Mouse (Mus musculus): ENCODE measurements around the gene 6430548M08Rik. TPM values are rescaled to one million over a fixed set of nuclear protein-coding genes. Genes with fewer than 3 reads are reported as not detected.

The 6430548M08Rik gene
- polyA plus RNA-seq, 1 experiment from 2014 or later, result 4.7 TPM

DNA sequence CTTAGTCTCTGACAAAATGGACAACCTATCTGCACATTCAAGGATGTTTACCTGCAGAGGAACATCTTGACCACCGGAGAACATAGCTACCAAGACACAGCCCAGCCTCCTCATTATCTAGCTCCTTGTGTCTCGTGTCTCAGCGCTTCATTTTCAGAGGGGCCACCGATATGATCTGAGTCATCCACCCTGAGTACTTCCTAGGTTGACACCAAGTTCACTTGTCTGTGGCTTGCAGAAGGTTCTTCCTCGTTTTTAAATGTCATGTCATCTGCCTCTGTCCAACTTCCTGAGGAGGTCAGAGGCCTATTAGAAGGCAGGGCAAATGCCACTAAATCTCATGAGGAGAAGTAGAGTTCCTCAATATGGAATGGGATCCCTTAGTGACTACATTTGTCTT lies 1.4 kb upstream of the 6430548M08Rik start:
- peaks cover 10% of the 10 kb centered on the region for H3K4me1 ChIP-seq (replicated peaks; ENCODE audit: control insufficient read depth, insufficient read depth, low read length)
- no peaks in the 10 kb centered on the region for H3K36me3 ChIP-seq (ENCODE audit: control insufficient read depth, insufficient read depth, low read length)
- no peak overlapping the region for H3K4me2 ChIP-seq (ENCODE audit: low read length)
- H3K27ac ChIP-seq (ENCODE audit: low read depth), result 0 out of 2 replicates have a peak overlapping the region, but pooled peaks have one; percentile 72
- no peaks in the 10 kb centered on the region for H3K9me3 ChIP-seq (ENCODE audit: control insufficient read depth, low read length)
- no peak overlapping the region; the same call in 1 of the 2 replicates for H3K9ac ChIP-seq (ENCODE audit: low read length)
- WGBS, result 80% methylated on average over 5 of the region's 5 CpGs
- no peak for ATAC-seq (replicated peaks; ENCODE audit: low FRiP score, low TSS enrichment, low read depth)
- peaks cover 24% of the 10 kb centered on the region for H3K27me3 ChIP-seq (replicated peaks; ENCODE audit: control insufficient read depth, insufficient read depth, low read length)
- no peak for DNase-seq (ENCODE audit: low spot score)
- no peak overlapping the region for H3K4me3 ChIP-seq (ENCODE audit: low read depth, low read length)

DNA sequence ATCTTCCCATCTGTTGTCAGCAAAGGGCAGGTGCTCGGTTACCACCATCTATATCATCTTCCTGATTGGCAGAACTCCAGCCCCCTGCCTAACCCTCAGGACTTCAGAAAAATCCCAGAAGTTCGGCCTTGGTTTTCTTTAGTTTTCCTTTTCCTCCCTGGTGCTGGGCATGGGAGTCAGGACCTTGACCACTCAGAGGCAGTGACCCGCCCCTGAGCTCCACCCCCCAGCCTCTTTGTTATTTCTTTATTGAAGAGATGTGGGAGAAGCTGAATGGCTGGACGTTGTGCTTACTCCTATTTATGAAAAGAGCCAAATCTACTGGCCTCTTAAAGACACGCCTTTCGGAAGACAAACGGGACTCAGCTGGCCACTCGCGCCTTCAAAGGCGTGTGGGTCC lies 646 bp upstream of the 6430548M08Rik start:
- under 1% methylated on average over 10 of the region's 10 CpGs for WGBS
- DNase-seq (ENCODE audit: low spot score) (no peak), ATAC-seq (replicated peaks; ENCODE audit: low FRiP score, low TSS enrichment, low read depth) (peak; percentile 14)
- no peaks in the 10 kb centered on the region for H3K36me3 ChIP-seq (ENCODE audit: control insufficient read depth, insufficient read depth, low read length)
- peak overlapping the region; percentile 31 for H3K9ac ChIP-seq (ENCODE audit: low read length)
- peak overlapping the region; percentile 66 for H3K4me3 ChIP-seq (ENCODE audit: low read depth, low read length)
- no peaks in the 10 kb centered on the region for H3K9me3 ChIP-seq (ENCODE audit: control insufficient read depth, low read length)
- H3K4me2 ChIP-seq (ENCODE audit: low read length), result peak overlapping the region; percentile 91
- peak overlapping the region; percentile 72 for H3K27ac ChIP-seq (ENCODE audit: low read depth)
- H3K4me1 ChIP-seq (replicated peaks; ENCODE audit: control insufficient read depth, insufficient read depth, low read length), result peaks cover 10% of the 10 kb centered on the region
- peaks cover 24% of the 10 kb centered on the region for H3K27me3 ChIP-seq (replicated peaks; ENCODE audit: control insufficient read depth, insufficient read depth, low read length)

DNA sequence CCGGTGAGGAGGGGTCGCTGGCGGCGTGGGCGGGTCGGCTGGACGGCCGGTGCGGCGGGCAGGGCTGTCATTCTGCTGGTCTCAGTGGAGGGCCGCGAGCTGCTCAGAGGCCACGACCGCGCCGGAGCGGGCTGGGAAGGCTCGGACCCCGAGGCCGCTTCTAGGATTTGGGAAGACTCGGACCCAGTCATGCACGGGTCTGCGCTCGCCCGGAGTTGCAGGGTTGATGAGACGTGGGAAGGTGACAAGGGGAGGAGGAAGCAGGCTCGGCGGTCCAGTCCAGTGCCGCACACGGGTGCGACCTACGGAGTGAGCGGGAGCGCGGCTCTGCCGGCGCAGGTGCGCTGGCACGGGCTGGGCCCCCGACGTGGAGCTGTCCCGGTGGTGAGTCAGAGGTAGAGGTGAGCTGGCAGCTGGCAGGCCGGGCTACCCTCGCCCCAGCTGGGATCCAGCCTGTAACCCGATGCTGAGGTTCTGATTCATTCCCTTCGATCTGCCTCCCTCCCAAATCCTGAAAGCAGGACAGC lies 426 bp downstream of the 6430548M08Rik start:
- H3K9ac ChIP-seq (ENCODE audit: low read length), result peak overlapping the region; percentile 58
- DNase-seq (ENCODE audit: low spot score), result no peak
- peaks cover 17% of the 10 kb centered on the region for H3K4me1 ChIP-seq (replicated peaks; ENCODE audit: control insufficient read depth, insufficient read depth, low read length)
- H3K4me2 ChIP-seq (ENCODE audit: low read length), result peak overlapping the region; percentile 91
- no peaks in the 10 kb centered on the region for H3K9me3 ChIP-seq (ENCODE audit: control insufficient read depth, low read length)
- 2% methylated on average over 46 of the region's 46 CpGs for WGBS
- ATAC-seq (replicated peaks; ENCODE audit: low FRiP score, low TSS enrichment, low read depth), result peak; percentile 69
- no peaks in the 10 kb centered on the region for H3K36me3 ChIP-seq (ENCODE audit: control insufficient read depth, insufficient read depth, low read length)
- peak overlapping the region; percentile 66 for H3K4me3 ChIP-seq (ENCODE audit: low read depth, low read length)
- peaks cover 24% of the 10 kb centered on the region for H3K27me3 ChIP-seq (replicated peaks; ENCODE audit: control insufficient read depth, insufficient read depth, low read length)
- H3K27ac ChIP-seq (ENCODE audit: low read depth), result no peak overlapping the region

DNA sequence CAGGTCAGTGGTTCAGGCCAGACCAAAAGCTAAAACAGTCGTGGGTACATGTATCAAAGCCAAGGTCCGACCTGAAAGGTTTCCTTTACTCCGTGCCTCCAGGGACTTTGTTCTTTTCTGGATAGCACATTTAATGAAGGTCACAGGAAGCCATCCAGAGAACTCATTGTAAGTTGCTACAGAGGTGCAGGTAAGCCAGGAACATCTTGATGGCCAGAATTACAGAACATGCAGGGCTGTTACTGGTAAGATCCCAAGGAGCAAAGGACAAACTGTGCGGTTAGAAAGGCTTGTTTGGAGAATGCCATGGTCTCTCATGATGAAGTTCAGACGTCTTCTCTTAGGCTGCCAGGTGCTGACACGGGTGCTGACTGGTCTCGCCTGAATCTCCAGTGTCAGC lies 2.6 kb downstream of the 6430548M08Rik start:
- peaks cover 21% of the 10 kb centered on the region for H3K4me1 ChIP-seq (replicated peaks; ENCODE audit: control insufficient read depth, insufficient read depth, low read length)
- ATAC-seq (replicated peaks; ENCODE audit: low FRiP score, low TSS enrichment, low read depth), result no peak
- peaks cover 24% of the 10 kb centered on the region for H3K27me3 ChIP-seq (replicated peaks; ENCODE audit: control insufficient read depth, insufficient read depth, low read length)
- no peak overlapping the region for H3K9ac ChIP-seq (ENCODE audit: low read length)
- no peak overlapping the region for H3K27ac ChIP-seq (ENCODE audit: low read depth)
- H3K4me3 ChIP-seq (ENCODE audit: low read depth, low read length), result no peak overlapping the region
- H3K4me2 ChIP-seq (ENCODE audit: low read length), result no peak overlapping the region
- WGBS, result 79% methylated on average over 7 of the region's 7 CpGs
- H3K9me3 ChIP-seq (ENCODE audit: control insufficient read depth, low read length), result no peaks in the 10 kb centered on the region
- H3K36me3 ChIP-seq (ENCODE audit: control insufficient read depth, insufficient read depth, low read length), result no peaks in the 10 kb centered on the region
- no peak for DNase-seq (ENCODE audit: low spot score)

DNA sequence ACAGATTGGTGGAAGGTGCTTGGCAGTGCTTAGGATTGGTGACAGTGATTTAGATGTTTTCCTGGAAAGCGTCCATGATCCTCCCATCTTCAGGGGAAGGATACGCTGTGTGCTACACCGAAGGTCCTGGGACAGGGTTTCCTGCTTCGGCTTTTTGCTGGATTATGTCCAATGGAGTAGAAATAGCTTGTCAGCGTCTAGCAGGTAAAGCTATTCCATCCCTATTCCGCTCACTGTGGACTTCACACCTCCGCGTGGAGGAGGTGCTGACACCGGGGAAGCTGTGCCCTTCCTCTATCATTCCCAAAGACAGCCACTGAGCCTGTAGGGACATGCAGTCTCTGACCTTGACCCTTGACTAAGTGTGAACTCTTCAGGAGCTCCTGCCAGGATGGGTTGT lies 4.2 kb downstream of the 6430548M08Rik start:
- H3K4me3 ChIP-seq (ENCODE audit: low read depth, low read length), result no peak overlapping the region
- WGBS, result 79% methylated on average over 9 of the region's 9 CpGs
- H3K9me3 ChIP-seq (ENCODE audit: control insufficient read depth, low read length), result no peaks in the 10 kb centered on the region
- peaks cover 16% of the 10 kb centered on the region for H3K4me1 ChIP-seq (replicated peaks; ENCODE audit: control insufficient read depth, insufficient read depth, low read length)
- no peak overlapping the region for H3K27ac ChIP-seq (ENCODE audit: low read depth)
- no peak overlapping the region for H3K9ac ChIP-seq (ENCODE audit: low read length)
- ATAC-seq (replicated peaks; ENCODE audit: low FRiP score, low TSS enrichment, low read depth) (no peak), DNase-seq (ENCODE audit: low spot score) (no peak)
- H3K36me3 ChIP-seq (ENCODE audit: control insufficient read depth, insufficient read depth, low read length), result no peaks in the 10 kb centered on the region
- H3K4me2 ChIP-seq (ENCODE audit: low read length), result no peak overlapping the region
- H3K27me3 ChIP-seq (replicated peaks; ENCODE audit: control insufficient read depth, insufficient read depth, low read length), result peaks cover 24% of the 10 kb centered on the region

DNA sequence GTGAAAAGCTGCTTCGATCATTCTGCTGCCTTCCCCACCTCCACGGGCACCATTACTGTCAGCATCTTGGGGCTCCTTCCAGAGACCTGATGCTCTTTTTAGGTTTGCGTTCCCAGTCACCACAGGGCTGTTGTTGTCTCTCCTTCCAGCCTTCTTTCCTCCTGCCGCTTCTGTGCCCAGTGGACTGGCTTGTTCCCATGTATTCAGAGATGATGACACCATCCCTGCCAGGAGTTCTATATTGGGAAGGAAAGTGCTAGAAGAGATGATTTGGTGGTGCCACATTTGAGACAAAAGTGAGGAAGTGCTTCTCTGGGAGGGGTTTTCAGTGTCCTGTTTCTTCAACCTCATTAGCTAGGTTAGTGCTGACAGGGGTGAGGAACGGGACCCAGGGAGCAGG lies 4.9 kb downstream of the 6430548M08Rik start:
- Histone ChIP-seq H3K4me2 (ENCODE audit: low read length) (no peak overlapping the region), H3K9me3 (ENCODE audit: control insufficient read depth, low read length) (no peaks in the 10 kb centered on the region), H3K9ac (ENCODE audit: low read length) (no peak overlapping the region), H3K4me3 (ENCODE audit: low read depth, low read length) (no peak overlapping the region), H3K36me3 (ENCODE audit: control insufficient read depth, insufficient read depth, low read length) (no peaks in the 10 kb centered on the region), H3K27me3 (replicated peaks; ENCODE audit: control insufficient read depth, insufficient read depth, low read length) (peaks cover 24% of the 10 kb centered on the region), H3K27ac (ENCODE audit: low read depth) (no peak overlapping the region), H3K4me1 (replicated peaks; ENCODE audit: control insufficient read depth, insufficient read depth, low read length) (peaks cover 17% of the 10 kb centered on the region)
- 76% methylated on average over 5 of the region's 5 CpGs for WGBS
- DNase-seq (ENCODE audit: low spot score) (no peak), ATAC-seq (replicated peaks; ENCODE audit: low FRiP score, low TSS enrichment, low read depth) (no peak)

DNA sequence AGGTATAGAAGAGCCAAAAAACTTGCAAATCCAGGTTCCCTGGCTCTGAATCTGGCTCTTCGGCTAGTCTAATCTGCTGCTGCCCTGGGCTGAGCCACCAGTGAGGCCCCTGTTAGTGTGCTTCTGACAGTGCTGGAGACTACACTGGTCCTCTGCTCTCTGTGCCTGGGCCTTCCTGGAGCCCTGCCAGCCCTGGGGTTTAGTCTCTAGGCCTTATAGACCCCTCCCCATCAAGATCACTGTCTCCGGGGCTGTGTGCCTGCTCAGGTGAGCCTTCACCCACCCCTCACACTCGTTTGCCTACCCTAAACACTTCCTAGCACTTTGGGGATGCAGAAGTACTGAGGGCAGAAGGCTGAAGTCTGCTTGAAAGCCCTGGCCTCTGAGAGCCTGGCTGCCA lies 5.5 kb downstream of the 6430548M08Rik start:
- Histone ChIP-seq H3K9ac (ENCODE audit: low read length) (no peak overlapping the region), H3K36me3 (ENCODE audit: control insufficient read depth, insufficient read depth, low read length) (no peaks in the 10 kb centered on the region), H3K27me3 (replicated peaks; ENCODE audit: control insufficient read depth, insufficient read depth, low read length) (peaks cover 22% of the 10 kb centered on the region), H3K9me3 (ENCODE audit: control insufficient read depth, low read length) (no peaks in the 10 kb centered on the region), H3K4me1 (replicated peaks; ENCODE audit: control insufficient read depth, insufficient read depth, low read length) (peaks cover 22% of the 10 kb centered on the region), H3K4me3 (ENCODE audit: low read depth, low read length) (no peak overlapping the region), H3K4me2 (ENCODE audit: low read length) (no peak overlapping the region), H3K27ac (ENCODE audit: low read depth) (no peak overlapping the region)
- ATAC-seq (replicated peaks; ENCODE audit: low FRiP score, low TSS enrichment, low read depth) (no peak), DNase-seq (ENCODE audit: low spot score) (no peak)
- WGBS, result 63% methylated on average over 3 of the region's 3 CpGs

DNA sequence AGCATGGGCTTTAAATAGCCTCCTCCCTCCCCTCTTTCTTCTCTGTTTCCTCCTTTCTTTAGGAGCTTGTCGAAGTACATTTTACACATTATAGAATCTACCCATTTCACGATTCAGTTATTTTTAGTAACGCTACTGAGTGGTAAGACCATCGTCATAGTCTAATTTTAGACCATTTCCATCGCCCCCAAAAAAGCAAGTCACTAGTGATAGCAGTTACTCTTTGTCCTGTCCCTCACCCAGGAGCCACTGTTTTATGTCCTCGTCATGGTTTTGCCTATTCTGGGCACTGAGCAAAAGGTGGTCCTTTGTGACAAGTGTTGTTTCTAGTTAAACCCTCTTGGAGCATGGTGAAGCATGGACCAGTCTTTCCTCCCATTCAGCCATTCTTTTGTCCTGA lies 6.0 kb downstream of the 6430548M08Rik start:
- Histone ChIP-seq H3K27ac (ENCODE audit: low read depth) (no peak overlapping the region), H3K4me2 (ENCODE audit: low read length) (no peak overlapping the region), H3K4me3 (ENCODE audit: low read depth, low read length) (no peak overlapping the region), H3K36me3 (ENCODE audit: control insufficient read depth, insufficient read depth, low read length) (no peaks in the 10 kb centered on the region), H3K9me3 (ENCODE audit: control insufficient read depth, low read length) (no peaks in the 10 kb centered on the region), H3K4me1 (replicated peaks; ENCODE audit: control insufficient read depth, insufficient read depth, low read length) (peaks cover 24% of the 10 kb centered on the region), H3K9ac (ENCODE audit: low read length) (no peak overlapping the region), H3K27me3 (replicated peaks; ENCODE audit: control insufficient read depth, insufficient read depth, low read length) (peaks cover 17% of the 10 kb centered on the region)
- no peak for ATAC-seq (replicated peaks; ENCODE audit: low FRiP score, low TSS enrichment, low read depth)
- WGBS, result 80% methylated on average over 6 of the region's 6 CpGs
- no peak for DNase-seq (ENCODE audit: low spot score)

DNA sequence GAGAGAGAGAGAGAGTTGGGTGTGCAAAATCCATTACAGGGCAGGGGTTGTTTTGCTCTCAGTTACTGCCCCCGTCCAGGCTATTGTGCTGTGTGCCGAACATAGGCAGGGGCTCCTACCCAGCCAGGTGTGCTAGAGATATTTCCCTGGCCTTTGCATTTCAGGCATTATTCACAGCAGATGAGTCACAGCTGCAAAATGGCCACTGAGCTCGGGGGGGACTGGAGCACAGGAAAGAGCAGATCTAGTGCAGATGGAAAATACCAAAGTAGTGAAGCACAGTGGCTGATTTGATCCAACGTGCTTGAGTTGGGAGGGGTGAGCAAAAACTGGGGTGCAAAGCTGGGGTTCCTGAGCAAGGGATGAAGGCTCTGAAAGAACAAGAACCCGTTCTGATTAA lies 7.0 kb downstream of the 6430548M08Rik start:
- H3K9me3 ChIP-seq (ENCODE audit: control insufficient read depth, low read length), result no peaks in the 10 kb centered on the region
- H3K4me2 ChIP-seq (ENCODE audit: low read length), result no peak overlapping the region
- no peaks in the 10 kb centered on the region for H3K36me3 ChIP-seq (ENCODE audit: control insufficient read depth, insufficient read depth, low read length)
- H3K4me1 ChIP-seq (replicated peaks; ENCODE audit: control insufficient read depth, insufficient read depth, low read length), result peaks cover 31% of the 10 kb centered on the region
- no peak for ATAC-seq (replicated peaks; ENCODE audit: low FRiP score, low TSS enrichment, low read depth)
- no peak overlapping the region for H3K4me3 ChIP-seq (ENCODE audit: low read depth, low read length)
- H3K27ac ChIP-seq (ENCODE audit: low read depth), result no peak overlapping the region
- H3K9ac ChIP-seq (ENCODE audit: low read length), result no peak overlapping the region
- WGBS, result 47% methylated on average over 5 of the region's 5 CpGs
- DNase-seq (ENCODE audit: low spot score), result no peak
- peaks cover 7% of the 10 kb centered on the region for H3K27me3 ChIP-seq (replicated peaks; ENCODE audit: control insufficient read depth, insufficient read depth, low read length)
